Mouse (Mus musculus) MEL (cell line): ENCODE results near the gene Zfp276.

ENCODE experiments used
- BHLHE40 ChIP-seq: IDR thresholded peaks from 2 replicates; pipeline ENCODE4 v1.6.1; 2012; ENCODE audit warnings: low read depth, mild to moderate bottlenecking, inconsistent platforms, low read length, improper control_type of control experiment, borderline replicate concordance
- CTCF ChIP-seq, 3 experiments: IDR thresholded peaks in 2 of 3; conservative IDR thresholded peaks in 1 of 3; 2 replicates each; pipeline ENCODE4 v1.5.1; 2011 to 2012; ENCODE audit warnings: low read length in 3 of 3, low read depth in 2 of 3, mild to moderate bottlenecking in 2 of 3, improper control_type of control experiment in 1 of 3, inconsistent platforms in 1 of 3, mixed read lengths in 1 of 3, moderate library complexity in 1 of 3; ENCODE audit not compliant: control insufficient read depth in 1 of 3, insufficient read depth in 1 of 3, poor library complexity in 1 of 3, severe bottlenecking in 1 of 3
- E2F4 ChIP-seq: IDR thresholded peaks from 2 replicates; pipeline ENCODE4 v1.6.1; 2011; ENCODE audit warnings: low read depth, low read length, improper control_type of control experiment, borderline replicate concordance
- NELFE ChIP-seq: IDR thresholded peaks from 2 replicates; pipeline ENCODE4 v1.6.1; 2011; ENCODE audit warnings: low read depth, low read length, improper control_type of control experiment
- POLR2A ChIP-seq, 2 experiments: IDR thresholded peaks; 2 replicates each; pipeline ENCODE4 v1.6.1; 2011 to 2012; ENCODE audit warnings: low read length in 2 of 2, mild to moderate bottlenecking in 2 of 2, control low read depth in 1 of 2, improper control_type of control experiment in 1 of 2, low read depth in 1 of 2, moderate library complexity in 1 of 2; ENCODE audit not compliant: control insufficient read depth in 1 of 2, insufficient read depth in 1 of 2, poor library complexity in 1 of 2
- SIN3A ChIP-seq: IDR thresholded peaks from 2 replicates; pipeline ENCODE4 v1.6.1; 2012; ENCODE audit warnings: low read length, improper control_type of control experiment, inconsistent platforms
- USF2 ChIP-seq, 2 experiments: IDR thresholded peaks; 2 replicates each; pipeline ENCODE4 v1.6.1; 2011 to 2012; ENCODE audit warnings: improper control_type of control experiment in 2 of 2, low read length in 2 of 2, borderline replicate concordance in 1 of 2, inconsistent platforms in 1 of 2, low read depth in 1 of 2, mild to moderate bottlenecking in 1 of 2; ENCODE audit not compliant: insufficient read depth in 1 of 2
- ZKSCAN1 ChIP-seq: IDR thresholded peaks from 2 replicates; pipeline ENCODE4 v1.6.1; 2012; ENCODE audit warnings: low read depth, mild to moderate bottlenecking, inconsistent platforms, low read length, improper control_type of control experiment, moderate library complexity

- TF ChIP-seq NELFE (no peak), USF2 (IDR thresholded peaks at IDR 0.05; ENCODE audit: borderline replicate concordance in 1 of 2, insufficient read depth in 1 of 2, low read depth in 1 of 2, low read length in 2 of 2) (no peak), CTCF (IDR thresholded peaks at IDR 0.05 in 2 of 3, conservative IDR thresholded peaks at IDR 0.05 in 1 of 3; ENCODE audit: control insufficient read depth in 1 of 3, insufficient read depth in 1 of 3, low read depth in 2 of 3, low read length in 3 of 3, poor library complexity in 1 of 3, severe bottlenecking in 1 of 3) (no peak), POLR2A (IDR thresholded peaks at IDR 0.05; ENCODE audit: control insufficient read depth in 1 of 2, insufficient read depth in 1 of 2, low read depth in 1 of 2, low read length in 2 of 2, poor library complexity in 1 of 2) (no peak), ZKSCAN1 (no peak), E2F4 (no peak), SIN3A (no peak), BHLHE40 (no peak)
These were observed 17.9 kb downstream of the Zfp276 start for GRCm38 (mm10) chr8:123271901-123272300.
